Mouse (Mus musculus) E14TG2a.4 (cell line): ENCODE measurements at regions not wholly inside any gene's neighbourhood (a gene's known extent, or its start where the extent isn't known, plus 50 kb on each side); places are given as distances from the start of the nearest gene placed in this dataset.

Experiments used
- CTCF ChIP-seq: conservative IDR thresholded peaks from 2 replicates; pipeline ENCODE4 v1.5.1; 2014; ENCODE audit warnings: low read length
- NANOG ChIP-seq: IDR thresholded peaks from 2 replicates; pipeline ENCODE4 v1.6.1; 2014; ENCODE audit warnings: borderline replicate concordance, low read length, mixed read lengths

DNA sequence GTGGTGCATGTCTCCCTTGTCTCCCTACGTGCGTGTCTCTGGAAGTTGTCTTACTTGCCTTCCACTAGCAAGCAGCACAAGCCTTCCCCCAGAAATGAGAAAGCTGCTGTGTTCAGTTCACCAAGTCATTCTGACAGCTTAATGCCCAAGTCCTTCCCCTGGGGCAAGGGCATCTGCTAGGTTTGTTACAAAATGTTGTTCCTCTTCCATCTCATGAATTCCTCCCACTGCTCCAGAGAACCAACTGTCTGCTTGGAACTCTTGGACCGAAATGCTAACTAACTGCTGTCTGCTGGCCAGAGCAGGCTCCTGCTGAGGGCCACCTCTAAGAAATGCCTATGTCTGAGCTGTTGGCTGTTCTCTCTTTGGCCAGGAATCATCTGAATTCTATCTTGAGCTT, 79.3 kb upstream of the Spon1 start:
- TF ChIP-seq CTCF (no peak), NANOG (no peak)
